Mouse (Mus musculus): Measurements from ENCODE around the gene Tex46. TPM values are rescaled to one million over a fixed set of nuclear protein-coding genes. Genes with fewer than 3 reads are reported as not detected.
A peak's percentile ranks its signal among the peaks of the same experiment; 100 is the strongest.

The Tex46 gene
- polyA plus RNA-seq, 1 experiment from 2014 or later: not detected

DNA sequence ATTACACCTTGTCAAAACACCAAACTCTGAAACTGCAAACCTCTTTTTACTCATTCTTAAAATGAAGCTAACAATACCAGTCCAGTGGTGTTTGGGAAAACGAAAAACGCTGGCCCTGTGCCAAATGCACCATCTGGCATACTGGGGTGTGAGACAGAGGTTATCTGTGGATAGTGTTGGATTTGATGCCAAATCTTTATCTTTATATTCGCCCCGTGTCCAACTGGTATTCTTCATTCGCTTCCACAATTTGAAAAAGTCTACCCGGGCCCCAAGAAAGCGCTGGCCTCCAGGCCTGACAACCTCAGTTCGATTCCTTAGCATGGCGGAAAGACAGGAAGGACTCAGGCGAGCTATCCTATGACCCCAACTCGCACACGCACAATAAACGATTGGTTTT lies 8.8 kb upstream of the Tex46 start:
- no peaks in the 10 kb centered on the region for H3K9me3 ChIP-seq
- peaks cover 30% of the 10 kb centered on the region for H3K4me1 ChIP-seq (replicated peaks)
- H3K27ac ChIP-seq: peak overlapping the region; percentile 99
- peak overlapping the region; percentile 76 for H3K4me2 ChIP-seq
- ATAC-seq (ENCODE audit: low FRiP score): no peak
- H3K4me3 ChIP-seq: peak overlapping the region; percentile 97
- peak overlapping the region; percentile 99 for H3K9ac ChIP-seq
- no peaks in the 10 kb centered on the region for H3K36me3 ChIP-seq
- no peaks in the 10 kb centered on the region for H3K27me3 ChIP-seq
- WGBS: 2% methylated on average over 13 of the region's 13 CpGs

DNA sequence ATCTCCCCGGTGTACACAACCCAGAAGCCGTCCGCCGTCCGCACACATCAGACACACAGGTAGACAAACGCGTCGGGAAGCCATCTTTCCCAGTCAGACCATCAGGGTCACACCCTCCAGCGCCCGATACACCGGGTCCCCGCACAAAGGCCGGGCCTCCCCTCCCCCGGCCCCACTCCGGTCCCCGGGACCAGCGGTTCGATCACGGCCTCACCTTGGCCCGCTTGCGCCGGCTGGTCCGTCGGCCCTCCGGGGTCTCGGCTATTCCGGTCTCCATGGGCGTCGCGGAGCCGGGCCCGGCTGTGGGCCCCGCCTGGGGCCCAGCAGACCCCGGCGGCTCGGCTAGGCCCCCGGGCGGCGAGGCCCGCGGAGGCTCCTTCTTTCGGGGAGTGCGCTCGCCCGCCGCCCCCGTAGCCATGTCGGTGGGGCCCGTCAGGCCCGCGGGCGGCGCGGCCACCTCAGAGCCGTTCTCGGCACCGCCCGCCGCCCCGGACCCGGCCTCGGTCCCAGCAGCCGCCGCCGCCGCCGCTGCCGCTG lies 8.2 kb upstream of the Tex46 start:
- peak overlapping the region; percentile 99 for H3K9ac ChIP-seq
- peak overlapping the region; percentile 76 for H3K4me2 ChIP-seq
- ATAC-seq (ENCODE audit: low FRiP score): peak; percentile 67
- peak overlapping the region; percentile 99 for H3K27ac ChIP-seq
- peaks cover 26% of the 10 kb centered on the region for H3K4me1 ChIP-seq (replicated peaks)
- no peaks in the 10 kb centered on the region for H3K9me3 ChIP-seq
- WGBS: under 1% methylated on average over 47 of the region's 68 CpGs
- peak overlapping the region; percentile 97 for H3K4me3 ChIP-seq
- H3K36me3 ChIP-seq: no peaks in the 10 kb centered on the region
- no peaks in the 10 kb centered on the region for H3K27me3 ChIP-seq

DNA sequence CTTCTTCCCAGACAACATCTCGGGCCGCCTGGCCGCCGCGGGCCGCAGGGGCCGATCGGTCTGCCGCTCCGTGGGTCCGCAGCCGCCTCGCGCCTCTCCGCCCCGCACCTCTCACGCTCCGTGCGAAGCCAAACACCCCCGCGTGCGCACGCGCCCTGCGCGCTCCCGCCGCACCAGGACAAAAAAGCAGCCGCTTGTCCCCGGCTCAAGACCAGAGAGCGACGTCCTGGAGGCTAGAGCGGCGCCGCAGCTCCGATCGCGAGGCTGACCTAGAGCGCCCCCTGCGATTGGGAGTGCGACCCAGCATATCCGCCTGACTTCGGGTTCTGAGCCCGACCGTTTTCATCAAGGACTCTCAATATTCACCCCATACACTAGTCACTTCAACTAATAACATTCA lies 7.7 kb upstream of the Tex46 start, which contains the start of gene Kdm1a:
Gene Kdm1a, minus strand, starts transcription at position 156 of the 400 bp plus-strand sequence.
- WGBS: under 1% methylated on average over 45 of the region's 45 CpGs
- H3K27me3 ChIP-seq: no peaks in the 10 kb centered on the region
- ATAC-seq (ENCODE audit: low FRiP score): peak; percentile 83

DNA sequence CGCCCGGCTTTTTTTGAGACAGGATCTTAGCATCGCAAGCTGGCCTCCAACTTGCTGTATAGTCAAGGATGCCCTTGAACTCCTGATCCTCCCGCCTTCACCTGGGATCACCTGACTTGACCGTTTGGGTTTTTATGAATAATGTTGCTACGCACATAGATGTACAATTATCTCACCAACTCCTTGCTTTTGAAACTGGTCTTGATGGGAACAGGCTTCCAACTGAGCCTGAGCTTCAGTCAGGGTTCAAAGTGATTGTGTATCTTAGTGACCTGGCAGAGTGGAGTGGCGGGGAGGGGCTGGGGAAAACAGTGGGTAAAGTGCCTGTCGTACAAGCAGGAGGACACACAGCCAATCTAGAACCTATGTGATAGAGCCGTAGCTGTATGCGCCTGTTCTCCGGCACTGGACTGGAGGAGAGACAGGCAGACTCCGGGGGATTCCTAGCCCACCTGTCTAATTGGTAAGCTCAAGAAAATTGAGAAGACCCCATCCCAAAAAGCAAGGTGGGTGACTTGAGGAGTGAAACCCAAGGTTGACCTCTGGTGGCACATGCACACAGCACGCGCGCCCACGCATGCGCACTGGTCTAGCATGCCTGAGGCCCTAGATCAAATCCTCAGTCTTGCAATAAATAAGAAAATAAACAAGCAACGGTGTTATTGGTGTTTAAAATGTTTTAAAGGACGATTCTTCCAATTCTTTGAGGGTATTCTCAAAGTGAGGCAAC lies 4.3 kb upstream of the Tex46 start:
- Histone ChIP-seq H3K4me3 (no peak overlapping the region), H3K36me3 (no peaks in the 10 kb centered on the region), H3K4me2 (no peak overlapping the region), H3K27ac (no peak overlapping the region), H3K9me3 (no peaks in the 10 kb centered on the region), H3K4me1 (replicated peaks) (peaks cover 3% of the 10 kb centered on the region), H3K9ac (no peak overlapping the region), H3K27me3 (no peaks in the 10 kb centered on the region)
- 92% methylated on average over 19 of the region's 19 CpGs for WGBS
- no peak for ATAC-seq (ENCODE audit: low FRiP score)

More for the DNA sequence above, 7.7 kb upstream of the Tex46 start, which contains the start of gene Kdm1a:
- H3K4me2 ChIP-seq: peak within 1 kb of the TSS; percentile 76
- H3K4me1 ChIP-seq (replicated peaks): peaks cover 23% of the 10 kb centered on the region
- no peaks in the 10 kb centered on the region for H3K36me3 ChIP-seq
- H3K9ac ChIP-seq: peak within 1 kb of the TSS; percentile 99
- H3K9me3 ChIP-seq: no peaks in the 10 kb centered on the region
- H3K4me3 ChIP-seq: peak within 1 kb of the TSS; percentile 97
- H3K27ac ChIP-seq: peak within 1 kb of the TSS; percentile 99

DNA sequence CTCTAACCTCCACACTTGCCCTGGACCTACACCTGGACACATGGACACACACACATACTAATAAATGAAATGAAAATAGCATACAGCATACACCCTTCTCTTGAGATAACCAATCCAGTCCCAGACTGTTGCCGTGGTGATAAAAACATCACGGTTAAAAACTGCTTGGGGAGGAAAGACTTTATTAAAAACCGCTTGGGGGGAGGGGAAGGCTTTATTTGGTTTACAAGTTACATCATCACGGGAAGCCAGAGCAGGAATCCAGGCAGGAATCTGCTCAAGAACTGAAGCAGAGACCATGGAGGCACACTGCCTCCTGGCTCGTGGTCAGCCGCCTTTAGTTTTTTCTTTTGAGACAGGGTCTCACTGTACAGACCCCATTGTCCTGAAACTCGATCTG lies 3.4 kb downstream of the Tex46 start:
- WGBS: 69% methylated on average over 7 of the region's 7 CpGs

DNA sequence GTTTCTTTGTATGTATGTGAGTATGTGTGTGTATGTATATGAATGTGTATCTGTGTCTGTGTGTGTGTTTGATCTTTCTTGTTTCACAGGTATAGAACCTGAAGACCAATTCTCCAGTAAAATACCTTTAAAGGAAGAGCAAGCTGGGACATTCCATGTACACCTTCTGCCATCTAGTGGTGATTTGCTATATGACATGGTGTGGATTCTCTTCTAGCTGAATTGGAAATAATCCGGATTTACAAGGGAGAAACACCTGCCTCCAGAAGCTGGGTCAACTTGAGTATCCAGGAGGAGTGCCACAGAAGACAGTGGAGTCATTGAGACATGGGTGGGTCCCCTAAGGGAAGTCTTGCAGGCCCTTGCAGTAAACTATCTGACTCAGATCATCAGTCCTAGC lies 11.1 kb downstream of the Tex46 start:
- no peaks in the 10 kb centered on the region for H3K9me3 ChIP-seq
- H3K27ac ChIP-seq: no peak overlapping the region
- no peaks in the 10 kb centered on the region for H3K36me3 ChIP-seq
- H3K4me3 ChIP-seq: no peak overlapping the region
- no peak overlapping the region for H3K4me2 ChIP-seq
- ATAC-seq (ENCODE audit: low FRiP score): no peak
- H3K27me3 ChIP-seq: peaks cover 9% of the 10 kb centered on the region; the same call in 1 of the 2 replicates
- no peaks in the 10 kb centered on the region for H3K4me1 ChIP-seq (replicated peaks)
- H3K9ac ChIP-seq: no peak overlapping the region
- 3% methylated on average over 1 of the region's 1 CpGs for WGBS

More for the DNA sequence above, 3.4 kb downstream of the Tex46 start:
- Histone ChIP-seq H3K36me3 (no peaks in the 10 kb centered on the region), H3K4me3 (no peak overlapping the region), H3K9me3 (no peaks in the 10 kb centered on the region), H3K4me1 (replicated peaks) (no peaks in the 10 kb centered on the region), H3K27ac (no peak overlapping the region), H3K9ac (no peak overlapping the region), H3K27me3 (no peaks in the 10 kb centered on the region), H3K4me2 (no peak overlapping the region)
- ATAC-seq (ENCODE audit: low FRiP score): no peak

DNA sequence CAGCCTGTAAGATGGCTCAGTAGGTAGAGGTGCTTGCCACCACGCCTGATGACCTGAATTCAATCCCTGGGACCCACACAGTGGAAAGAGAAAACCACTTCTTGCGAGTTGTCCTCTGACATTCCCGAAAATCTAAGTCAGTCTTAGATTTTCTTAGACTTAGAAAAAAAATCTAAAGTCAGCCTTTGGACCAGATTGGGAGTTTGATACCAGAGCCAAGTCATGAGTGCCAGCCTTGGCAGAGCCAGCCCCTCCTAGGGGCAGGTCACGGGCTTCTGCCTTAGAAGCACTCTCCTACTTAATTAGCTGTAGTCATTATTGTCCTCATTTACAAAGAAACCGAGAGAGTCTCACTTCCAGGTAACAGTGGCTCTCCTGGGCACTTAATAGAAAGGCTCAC lies 11.7 kb downstream of the Tex46 start:
- Histone ChIP-seq H3K4me3 (no peak overlapping the region), H3K27me3 (peaks cover 9% of the 10 kb centered on the region; the same call in 1 of the 2 replicates), H3K9ac (no peak overlapping the region), H3K9me3 (no peaks in the 10 kb centered on the region), H3K4me2 (no peak overlapping the region), H3K36me3 (no peaks in the 10 kb centered on the region), H3K4me1 (replicated peaks) (no peaks in the 10 kb centered on the region), H3K27ac (no peak overlapping the region)
- no peak for ATAC-seq (ENCODE audit: low FRiP score)
- 63% methylated on average over 5 of the region's 5 CpGs for WGBS

DNA sequence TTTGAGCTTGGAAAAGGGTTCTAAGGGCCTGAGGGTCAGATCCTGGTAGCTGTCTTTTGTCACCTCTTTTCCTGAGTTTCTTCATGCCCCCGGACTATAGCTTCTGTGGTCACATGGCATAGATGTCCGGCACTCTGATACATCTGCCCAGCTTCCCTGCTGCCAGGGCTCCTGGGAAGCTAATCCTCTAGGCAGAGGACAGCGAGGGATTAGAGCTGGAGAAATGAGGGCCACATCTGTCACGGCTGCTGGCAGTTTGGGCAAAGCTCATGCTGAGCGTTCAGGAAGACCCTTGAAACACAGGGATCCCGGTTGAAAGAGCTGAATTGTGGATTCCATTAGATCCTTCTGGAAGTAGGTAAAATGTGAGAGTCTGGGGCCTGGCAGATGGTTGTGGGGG lies 12.2 kb downstream of the Tex46 start, which contains the start of gene Lactbl1:
Gene Lactbl1, plus strand, starts transcription at position 234 of the 400 bp plus-strand sequence.
- Histone ChIP-seq H3K9me3 (no peaks in the 10 kb centered on the region), H3K9ac (0 out of 2 replicates have a peak within 1 kb of the TSS, but pooled peaks have one; percentile 20), H3K4me3 (no peak within 1 kb of the TSS), H3K4me2 (no peak within 1 kb of the TSS), H3K4me1 (replicated peaks) (no peaks in the 10 kb centered on the region), H3K27ac (no peak within 1 kb of the TSS), H3K36me3 (no peaks in the 10 kb centered on the region), H3K27me3 (peaks cover 9% of the 10 kb centered on the region; the same call in 1 of the 2 replicates)
- ATAC-seq (ENCODE audit: low FRiP score): no peak
- 43% methylated on average over 6 of the region's 6 CpGs for WGBS

DNA sequence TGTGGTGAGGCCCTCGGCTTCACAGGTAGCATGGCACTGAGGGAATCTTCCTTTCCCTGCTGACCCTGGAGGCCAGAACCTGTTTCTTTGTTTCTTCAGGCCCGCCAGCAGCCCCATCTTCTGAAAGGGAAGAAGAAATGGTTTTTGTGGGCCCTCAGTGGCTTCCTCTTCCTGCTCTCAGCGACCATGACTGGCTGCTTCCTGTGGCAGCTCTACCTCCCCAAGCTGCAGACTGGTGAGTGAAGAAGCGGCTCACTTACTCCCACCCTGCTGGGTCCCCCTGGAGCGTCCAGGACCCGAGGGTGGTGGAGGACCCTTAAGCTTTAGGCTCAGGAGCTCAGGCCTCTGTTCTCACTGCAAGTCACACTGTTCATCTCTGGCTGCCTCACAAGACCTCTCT lies 16.4 kb downstream of the Tex46 start:
- H3K36me3 ChIP-seq: no peaks in the 10 kb centered on the region
- H3K4me2 ChIP-seq: no peak overlapping the region
- H3K9ac ChIP-seq: no peak overlapping the region
- H3K27me3 ChIP-seq: peaks cover 9% of the 10 kb centered on the region; the same call in 1 of the 2 replicates
- peaks cover 8% of the 10 kb centered on the region; the same call in 1 of the 2 replicates for H3K4me1 ChIP-seq (replicated peaks)
- H3K4me3 ChIP-seq: no peak overlapping the region
- no peak for ATAC-seq (ENCODE audit: low FRiP score)
- H3K9me3 ChIP-seq: no peaks in the 10 kb centered on the region
- 76% methylated on average over 6 of the region's 6 CpGs for WGBS
- H3K27ac ChIP-seq: no peak overlapping the region

DNA sequence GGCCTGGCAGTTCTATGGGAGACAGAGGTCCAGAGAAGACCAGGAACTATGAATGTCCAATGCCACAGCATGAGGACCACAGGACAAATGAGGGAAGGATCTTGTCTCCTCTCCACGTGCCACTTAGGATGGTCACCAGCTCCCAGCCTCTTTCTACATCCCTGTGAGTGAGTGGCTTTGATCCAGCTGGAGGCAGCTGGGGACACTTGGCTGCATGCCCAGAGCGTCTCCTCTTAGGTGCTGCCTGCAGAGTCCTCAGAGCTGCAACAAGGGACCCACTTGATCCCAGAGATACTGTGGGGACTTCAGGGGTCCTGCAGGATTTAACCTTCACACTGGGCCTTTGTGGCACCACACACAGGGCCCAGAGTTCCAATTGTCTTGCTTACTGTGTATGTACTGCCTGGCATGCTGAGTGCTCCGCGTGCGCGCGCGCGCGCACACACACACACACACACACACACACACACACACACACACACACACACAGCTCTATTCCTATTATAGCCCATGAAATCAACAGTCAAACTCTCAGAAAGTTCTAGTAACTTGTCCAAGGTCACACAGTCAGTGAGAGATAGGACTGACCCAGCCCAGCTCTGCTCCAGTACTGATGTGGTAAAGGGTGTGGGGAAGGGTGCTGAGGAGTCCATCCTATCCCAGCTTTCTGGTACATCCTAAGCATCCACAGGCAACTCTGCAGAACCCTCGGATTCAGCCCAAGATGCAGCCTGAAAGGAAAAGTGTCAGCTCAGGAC lies 21.2 kb downstream of the Tex46 start:
- Histone ChIP-seq H3K4me1 (replicated peaks) (peaks cover 8% of the 10 kb centered on the region; the same call in 1 of the 2 replicates), H3K4me2 (no peak overlapping the region), H3K27ac (no peak overlapping the region), H3K9ac (no peak overlapping the region), H3K36me3 (no peaks in the 10 kb centered on the region), H3K4me3 (no peak overlapping the region), H3K27me3 (peaks cover 12% of the 10 kb centered on the region), H3K9me3 (no peaks in the 10 kb centered on the region)
- ATAC-seq (ENCODE audit: low FRiP score): no peak
- WGBS: 82% methylated on average over 11 of the region's 11 CpGs

DNA sequence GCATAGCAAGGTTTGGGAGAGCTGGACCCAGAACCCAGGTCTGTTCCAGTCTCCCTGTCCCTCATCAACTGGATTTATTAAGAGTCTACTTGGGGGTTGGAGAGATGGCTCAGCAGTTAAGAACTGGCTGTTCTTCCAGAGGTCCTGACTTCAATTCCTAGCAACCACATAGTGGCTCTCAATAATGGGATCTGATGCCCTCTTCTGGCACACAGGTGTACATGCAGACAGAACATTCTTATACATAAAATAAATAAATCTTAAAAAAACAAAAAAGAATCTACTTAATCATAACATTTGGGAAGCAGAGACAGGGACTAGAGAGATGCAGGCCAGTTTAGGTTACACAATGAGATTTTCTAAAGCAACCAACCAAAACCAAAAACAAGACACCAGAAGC lies 25.8 kb downstream of the Tex46 start:
- H3K27ac ChIP-seq: no peak overlapping the region
- no peak overlapping the region for H3K4me2 ChIP-seq
- no peaks in the 10 kb centered on the region for H3K9me3 ChIP-seq
- H3K4me1 ChIP-seq (replicated peaks): peaks cover 27% of the 10 kb centered on the region
- no peak overlapping the region for H3K4me3 ChIP-seq
- ATAC-seq (ENCODE audit: low FRiP score): no peak
- H3K27me3 ChIP-seq: peaks cover 43% of the 10 kb centered on the region
- no peaks in the 10 kb centered on the region for H3K36me3 ChIP-seq
- H3K9ac ChIP-seq: no peak overlapping the region

DNA sequence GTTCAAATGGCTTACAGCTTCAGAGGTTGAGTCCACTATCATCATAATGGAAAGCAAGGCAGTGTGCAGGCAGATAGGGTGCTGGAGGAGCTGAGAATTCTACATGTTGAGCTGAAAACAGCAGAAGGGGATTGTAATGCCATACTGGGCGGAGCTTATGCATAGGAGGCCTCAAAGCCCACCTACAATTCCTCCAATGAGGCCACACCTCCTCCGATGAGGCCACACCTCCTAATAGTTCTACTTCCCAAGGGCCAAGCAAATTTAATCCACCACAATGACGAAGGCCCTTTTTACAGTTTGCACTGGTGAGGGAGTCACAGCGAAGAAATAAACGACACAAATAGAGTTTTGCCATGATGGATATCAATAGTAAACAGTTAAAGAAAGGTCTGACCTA lies 26.3 kb downstream of the Tex46 start:
- peak overlapping the region; percentile 79; the same call in 1 of the 2 replicates for H3K4me2 ChIP-seq
- 60% methylated on average over 5 of the region's 5 CpGs for WGBS
- H3K27me3 ChIP-seq: peaks cover 43% of the 10 kb centered on the region
- ATAC-seq (ENCODE audit: low FRiP score): no peak
- 0 out of 2 replicates have a peak overlapping the region, but pooled peaks have one; percentile 54 for H3K4me3 ChIP-seq
- H3K27ac ChIP-seq: no peak overlapping the region
- H3K9ac ChIP-seq: no peak overlapping the region
- no peaks in the 10 kb centered on the region for H3K9me3 ChIP-seq
- peaks cover 22% of the 10 kb centered on the region for H3K4me1 ChIP-seq (replicated peaks)
- H3K36me3 ChIP-seq: no peaks in the 10 kb centered on the region
